Mouse (Mus musculus) hindbrain, embryonic 12.5 days (tissue): ENCODE measurements around the gene Ltbr. TPM values are rescaled to one million over a fixed set of nuclear protein-coding genes. Genes with fewer than 3 reads are reported as not detected.
"Not testable (repeated sequence)": the region's sequence is repeated elsewhere in the genome, so short reads cannot be mapped to it uniquely, and the experiment has no call there.

ENCODE experiments used
- ATAC-seq: fragments of 200-750 bp; cut with Nextera tagmentation; 2 replicates; pipeline ENCODE4 v1.8.0; 2017; ENCODE audit warnings: moderate TSS enrichment; ENCODE audit not compliant: low FRiP score
- H3K27ac ChIP-seq: fragments of 300-500 bp; sonication (generic); 2 replicates; pipeline ENCODE4 v1.5.1; 2016; ENCODE audit warnings: mild to moderate bottlenecking
- H3K27me3 ChIP-seq: fragments of 300-500 bp; sonication (generic); 2 replicates; pipeline ENCODE4 v1.6.1; 2016; ENCODE audit warnings: mild to moderate bottlenecking
- H3K36me3 ChIP-seq: fragments of 300-500 bp; sonication (generic); 2 replicates; pipeline ENCODE4 v1.6.1; 2016; ENCODE audit warnings: mild to moderate bottlenecking
- H3K4me1 ChIP-seq: fragments of 300-500 bp; sonication (generic); 2 replicates; pipeline ENCODE4 v1.6.1; 2016
- H3K4me2 ChIP-seq: fragments of 300-500 bp; sonication (generic); replicated peaks from 2 replicates; pipeline ENCODE4 v1.6.1; 2016; ENCODE audit warnings: mild to moderate bottlenecking
- H3K4me3 ChIP-seq: fragments of 300-500 bp; sonication (generic); 2 replicates; pipeline ENCODE4 v1.5.1; 2016; ENCODE audit warnings: mild to moderate bottlenecking
- H3K9ac ChIP-seq: fragments of 300-500 bp; sonication (generic); 2 replicates; pipeline ENCODE4 v1.6.1; 2016; ENCODE audit warnings: mild to moderate bottlenecking, moderate library complexity
- H3K9me3 ChIP-seq: fragments of 300-500 bp; sonication (generic); replicated peaks from 2 replicates; pipeline ENCODE4 v1.6.1; 2016; ENCODE audit warnings: mild to moderate bottlenecking
- WGBS: fragments of 180-500 bp; shearing (Covaris S2); methylation state at CpG from one replicate; pipeline ENCODE4 v1.1.7; 2016; 5-methylcytosine and 5-hydroxymethylcytosine counted together
- polyA plus RNA-seq: library from polyadenylated mRNA; unstranded; fragments of >200 nt; fragmentation: Nextera tagmentation; extraction: Ambion mirVana; gene quantifications from 2 replicates; pipeline ENCODE4 v1.2.1, GENCODE M21; 2016

Gene Ltbr
- polyA plus RNA-seq, 1 experiment from 2014 or later, result 19.6 TPM

DNA sequence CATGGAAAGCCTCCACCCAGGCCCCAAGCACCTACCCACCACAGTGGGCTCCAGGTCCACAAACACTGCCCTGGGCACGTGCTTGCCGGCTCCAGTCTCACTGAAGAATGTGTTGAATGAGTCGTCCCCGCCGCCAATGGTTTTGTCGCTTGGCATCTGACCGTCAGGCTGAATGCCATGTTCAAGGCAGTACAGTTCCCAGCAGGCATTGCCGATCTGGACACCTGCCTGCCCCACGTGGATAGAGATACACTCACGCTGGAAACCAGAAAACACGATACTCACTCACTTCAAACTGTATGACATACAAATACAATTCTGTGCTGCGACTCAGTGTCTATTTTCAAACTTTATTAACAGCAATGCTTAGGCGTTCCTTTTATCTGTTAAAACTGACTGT is 31.0 kb downstream of the Ltbr start:
- ATAC-seq, H3K4me2 ChIP-seq, H3K9ac ChIP-seq, H3K4me1 ChIP-seq, H3K4me3 ChIP-seq, H3K36me3 ChIP-seq, H3K27me3 ChIP-seq, H3K27ac ChIP-seq, H3K9me3 ChIP-seq: not testable (repeated sequence)
- 90% methylated on average over 13 of the region's 13 CpGs for WGBS

DNA sequence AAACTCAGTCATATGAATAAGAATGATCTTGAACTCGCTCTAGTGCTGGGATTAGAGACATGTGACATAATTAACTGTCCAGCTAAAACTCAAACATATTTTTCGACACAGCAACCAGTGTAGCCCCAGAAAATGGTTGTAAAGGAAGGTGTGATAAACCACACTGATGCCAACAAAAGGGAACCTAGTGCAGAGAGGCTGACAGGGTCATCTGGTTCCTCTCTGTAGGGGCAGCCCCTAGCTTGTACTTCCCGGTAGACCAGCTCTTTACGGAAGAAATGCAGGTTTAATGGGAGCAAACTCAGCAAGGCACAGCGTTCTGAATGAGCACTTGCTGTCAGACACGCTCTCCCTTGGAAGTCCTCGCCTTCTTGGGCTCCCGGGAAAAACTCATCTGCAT is 34.0 kb downstream of the Ltbr start:
- Histone ChIP-seq H3K9ac (no peak overlapping the region), H3K27ac (no peak overlapping the region)

DNA sequence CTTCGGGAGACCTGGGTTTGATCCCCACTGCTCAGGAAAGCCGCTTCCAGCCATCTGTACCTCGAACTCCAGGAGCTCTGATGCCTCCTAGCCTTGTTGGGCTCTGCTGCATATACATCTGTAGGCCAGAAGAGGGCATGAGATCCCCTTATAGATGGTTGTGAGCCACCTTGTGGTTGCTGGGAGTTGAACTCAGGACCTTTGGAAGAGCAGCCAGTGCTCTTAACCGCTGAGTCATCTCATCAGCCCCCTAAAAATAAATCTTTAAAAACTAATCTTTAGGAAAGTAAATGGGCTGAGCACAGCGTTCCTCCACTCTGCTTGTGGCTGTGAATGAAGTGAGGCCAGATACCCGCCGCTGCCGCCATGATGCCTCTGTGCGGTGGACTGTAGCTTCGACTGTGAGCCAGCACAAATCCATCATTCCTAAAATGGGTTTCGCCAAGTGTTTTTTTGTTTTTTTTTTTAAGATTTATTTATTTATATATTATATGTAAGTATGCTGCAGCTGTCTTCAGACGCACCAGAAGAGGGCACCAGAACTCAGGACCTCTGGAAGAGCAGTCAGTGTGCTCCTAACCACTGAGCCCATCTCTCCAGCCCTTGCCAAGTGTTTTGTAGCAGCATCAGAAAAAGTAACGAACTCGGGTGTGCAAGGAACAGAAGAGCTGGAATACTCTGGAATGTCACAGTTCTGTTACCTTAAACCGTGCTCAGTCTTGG is 38.7 kb downstream of the Ltbr start:
- WGBS, result 63% methylated on average over 15 of the region's 15 CpGs

More for the DNA sequence above, 34.0 kb downstream of the Ltbr start:
- Histone ChIP-seq H3K4me1 (no peaks in the 10 kb centered on the region), H3K4me3 (no peak overlapping the region), H3K9me3 (no peaks in the 10 kb centered on the region), H3K4me2 (no peak overlapping the region), H3K36me3 (no peaks in the 10 kb centered on the region), H3K27me3 (no peaks in the 10 kb centered on the region)
- ATAC-seq, result no peak
- WGBS, result 65% methylated on average over 8 of the region's 8 CpGs

DNA sequence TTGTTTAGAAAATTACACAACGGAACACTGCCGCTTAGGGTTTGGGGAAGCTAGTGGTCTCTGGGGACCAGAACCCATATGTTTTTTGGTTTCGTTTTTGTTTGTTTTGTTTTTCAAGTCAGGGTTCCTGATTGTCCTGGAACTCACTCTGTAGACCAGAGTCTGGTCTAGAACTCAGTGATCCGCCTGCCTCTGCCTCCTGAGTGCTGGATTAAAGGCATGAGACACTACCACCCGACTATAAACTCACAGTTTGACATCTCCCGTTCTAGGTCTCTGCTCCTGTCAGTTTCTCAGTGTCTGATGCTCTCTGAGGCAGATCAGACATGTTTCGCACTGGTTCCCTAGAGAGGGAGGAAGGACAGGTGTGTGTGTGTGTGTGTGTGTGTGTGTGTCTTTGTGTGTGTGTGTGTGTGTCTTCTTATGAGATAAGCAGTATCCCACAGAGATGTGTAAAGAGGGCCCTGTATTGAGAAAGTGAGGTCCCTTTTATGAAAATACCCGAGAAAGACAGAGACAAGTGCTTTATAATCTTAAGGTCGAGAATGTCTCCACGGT is 41.4 kb downstream of the Ltbr start:
- Histone ChIP-seq H3K27ac (no peak overlapping the region), H3K4me3 (no peak overlapping the region), H3K4me1 (peaks cover 4% of the 10 kb centered on the region), H3K27me3 (peaks cover 9% of the 10 kb centered on the region; the same call in 1 of the 2 replicates), H3K4me2 (no peak overlapping the region), H3K9me3 (no peaks in the 10 kb centered on the region), H3K9ac (no peak overlapping the region), H3K36me3 (no peaks in the 10 kb centered on the region)
- WGBS, result 81% methylated on average over 10 of the region's 10 CpGs
- no peak for ATAC-seq

More for the DNA sequence above, 38.7 kb downstream of the Ltbr start:
- H3K4me3 ChIP-seq, result no peak overlapping the region
- no peak for ATAC-seq
- H3K4me2 ChIP-seq, result no peak overlapping the region
- no peak overlapping the region for H3K9ac ChIP-seq
- H3K9me3 ChIP-seq, result no peaks in the 10 kb centered on the region
- no peak overlapping the region for H3K27ac ChIP-seq
- peaks cover 4% of the 10 kb centered on the region for H3K4me1 ChIP-seq
- H3K27me3 ChIP-seq, result peaks cover 9% of the 10 kb centered on the region; the same call in 1 of the 2 replicates
- H3K36me3 ChIP-seq, result no peaks in the 10 kb centered on the region

DNA sequence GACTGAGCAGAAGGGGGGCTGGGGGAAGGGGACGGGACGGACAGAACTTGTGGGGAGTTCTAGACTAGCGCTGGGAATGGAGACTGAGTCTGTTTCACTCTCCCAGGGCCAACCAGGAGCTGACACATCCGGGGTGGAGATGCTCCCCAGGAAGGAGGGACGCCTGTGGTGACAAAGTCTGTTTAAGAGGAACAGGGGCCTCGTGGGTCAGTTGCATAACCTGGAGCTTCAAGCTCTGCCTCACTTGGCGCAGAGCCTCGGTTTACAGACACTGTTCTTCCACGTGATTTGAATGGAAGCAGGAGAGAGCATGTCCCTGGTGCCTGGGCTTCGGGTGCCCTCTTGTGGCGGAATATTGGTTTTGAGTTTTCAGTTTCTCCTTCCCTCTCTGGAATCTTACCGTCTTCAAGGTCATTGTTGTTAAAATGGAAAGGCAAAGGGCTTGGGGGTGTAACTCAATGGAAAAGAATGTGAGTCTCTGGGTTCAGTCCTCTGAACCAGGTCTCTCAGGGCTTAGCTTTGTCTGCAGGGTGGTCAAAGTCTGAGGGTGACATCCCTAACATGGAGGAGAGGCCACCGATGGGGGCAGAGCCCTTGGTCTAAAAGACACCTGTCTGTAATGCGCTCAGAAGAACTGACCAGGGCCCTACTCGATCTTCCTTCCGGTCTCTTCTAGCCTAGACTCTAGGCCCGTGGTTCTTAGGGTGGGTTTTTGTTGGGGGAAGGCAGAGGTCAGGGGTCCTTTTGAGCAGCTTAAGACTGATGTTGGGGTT is 42.0 kb downstream of the Ltbr start:
- Histone ChIP-seq H3K4me3 (no peak overlapping the region), H3K9me3 (no peaks in the 10 kb centered on the region), H3K4me1 (peaks cover 4% of the 10 kb centered on the region), H3K27ac (no peak overlapping the region), H3K4me2 (peak overlapping the region; percentile 38), H3K9ac (no peak overlapping the region), H3K27me3 (peaks cover 9% of the 10 kb centered on the region; the same call in 1 of the 2 replicates), H3K36me3 (no peaks in the 10 kb centered on the region)
- peak; percentile 85 for ATAC-seq
- WGBS, result 21% methylated on average over 17 of the region's 17 CpGs

DNA sequence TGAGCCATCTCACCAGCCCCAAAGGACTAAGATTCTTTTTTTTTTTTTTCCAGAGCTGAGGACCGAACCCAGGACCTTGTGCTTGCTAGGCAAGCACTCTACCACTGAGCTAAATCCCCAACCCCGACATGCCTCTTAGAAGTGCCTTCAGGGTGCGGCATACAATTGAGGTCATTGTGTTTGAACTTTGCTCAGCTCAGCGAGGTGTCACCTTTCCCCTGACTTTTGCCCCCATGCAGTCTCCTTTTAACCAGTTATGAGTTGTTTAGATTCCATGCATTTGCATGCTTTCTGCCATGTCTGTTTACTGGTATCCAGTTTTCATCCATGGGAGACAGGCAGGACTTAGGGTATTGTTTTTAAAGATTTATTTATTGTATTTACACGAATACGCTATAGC is 44.9 kb downstream of the Ltbr start:
- Histone ChIP-seq H3K4me1 (peaks cover 4% of the 10 kb centered on the region), H3K36me3 (no peaks in the 10 kb centered on the region), H3K27ac (no peak overlapping the region), H3K9me3 (no peaks in the 10 kb centered on the region), H3K9ac (no peak overlapping the region), H3K27me3 (peaks cover 9% of the 10 kb centered on the region; the same call in 1 of the 2 replicates), H3K4me2 (no peak overlapping the region), H3K4me3 (no peak overlapping the region)
- WGBS, result 49% methylated on average over 6 of the region's 6 CpGs
- no peak for ATAC-seq

DNA sequence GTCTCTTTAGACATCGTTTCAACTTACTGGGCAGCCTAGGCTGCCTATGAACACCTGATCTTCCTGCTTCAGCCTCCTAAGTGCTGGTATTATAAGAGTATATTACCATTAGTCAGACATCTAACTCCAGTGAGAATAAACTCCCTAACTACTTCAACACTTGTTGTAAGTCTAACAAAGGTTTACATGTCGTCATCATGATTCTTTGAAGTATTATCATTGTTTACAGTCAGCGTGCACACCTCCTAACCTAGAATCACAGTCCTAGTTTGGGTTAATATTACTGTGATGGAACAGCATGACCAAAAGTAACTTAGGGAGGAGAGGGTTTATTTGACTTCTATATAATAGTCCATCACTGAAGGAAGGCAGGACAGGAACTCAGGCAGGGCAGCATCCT is 46.2 kb downstream of the Ltbr start:
- Histone ChIP-seq H3K36me3 (no peaks in the 10 kb centered on the region), H3K4me1 (peaks cover 4% of the 10 kb centered on the region), H3K9ac (no peak overlapping the region), H3K4me3 (no peak overlapping the region), H3K4me2 (no peak overlapping the region), H3K27ac (no peak overlapping the region), H3K27me3 (peaks cover 9% of the 10 kb centered on the region; the same call in 1 of the 2 replicates), H3K9me3 (no peaks in the 10 kb centered on the region)
- ATAC-seq, result no peak
- WGBS, result 84% methylated on average over 3 of the region's 3 CpGs

DNA sequence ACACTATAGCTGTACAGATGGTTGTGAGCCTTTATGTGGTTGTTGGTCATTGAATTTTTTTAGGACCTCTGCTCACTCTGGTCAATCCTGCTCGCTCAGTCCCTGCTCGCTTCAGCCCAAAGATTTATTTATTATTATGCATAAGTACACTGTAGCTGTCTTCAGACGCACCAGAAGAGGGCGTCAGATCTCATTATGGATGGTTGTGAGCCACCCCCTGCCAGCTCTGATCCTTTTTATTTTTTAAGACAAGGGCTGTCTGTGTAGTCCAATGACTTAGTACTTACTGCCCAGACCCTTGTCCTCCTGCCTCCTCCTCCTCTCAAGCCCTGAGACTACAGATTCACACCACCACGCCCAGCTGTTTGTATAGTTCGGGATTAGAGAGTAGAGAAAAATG is 47.1 kb downstream of the Ltbr start:
- H3K9ac ChIP-seq, H3K4me1 ChIP-seq, ATAC-seq, H3K4me2 ChIP-seq, H3K27ac ChIP-seq, H3K27me3 ChIP-seq, H3K4me3 ChIP-seq, H3K36me3 ChIP-seq, H3K9me3 ChIP-seq: not testable (repeated sequence)
- 76% methylated on average over 6 of the region's 6 CpGs for WGBS

DNA sequence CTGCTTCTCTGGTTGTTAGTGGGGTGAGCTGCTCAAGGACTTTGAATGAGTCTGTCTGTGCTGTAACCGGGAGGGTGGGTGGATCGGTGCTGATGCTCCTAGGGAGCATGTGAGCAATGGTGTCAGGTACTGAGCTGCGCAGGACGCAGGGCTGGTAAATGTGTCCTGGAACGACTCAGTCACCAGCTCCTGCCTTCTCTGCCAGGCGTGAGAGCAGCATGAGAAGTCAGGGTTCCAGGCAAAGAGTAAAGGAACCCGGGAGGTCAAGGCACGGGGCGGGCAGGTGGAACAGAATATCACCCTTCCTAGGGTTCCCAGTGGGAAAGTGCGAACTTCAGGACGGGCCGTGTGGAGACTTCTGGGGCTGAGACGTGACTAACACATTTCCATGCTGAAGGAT is 47.6 kb downstream of the Ltbr start:
- Histone ChIP-seq H3K9me3 (no peaks in the 10 kb centered on the region), H3K4me1 (no peaks in the 10 kb centered on the region), H3K4me2 (no peak overlapping the region), H3K9ac (no peak overlapping the region), H3K36me3 (no peaks in the 10 kb centered on the region), H3K27me3 (peaks cover 9% of the 10 kb centered on the region; the same call in 1 of the 2 replicates), H3K4me3 (no peak overlapping the region), H3K27ac (no peak overlapping the region)
- ATAC-seq, result no peak
- WGBS, result 68% methylated on average over 13 of the region's 13 CpGs

DNA sequence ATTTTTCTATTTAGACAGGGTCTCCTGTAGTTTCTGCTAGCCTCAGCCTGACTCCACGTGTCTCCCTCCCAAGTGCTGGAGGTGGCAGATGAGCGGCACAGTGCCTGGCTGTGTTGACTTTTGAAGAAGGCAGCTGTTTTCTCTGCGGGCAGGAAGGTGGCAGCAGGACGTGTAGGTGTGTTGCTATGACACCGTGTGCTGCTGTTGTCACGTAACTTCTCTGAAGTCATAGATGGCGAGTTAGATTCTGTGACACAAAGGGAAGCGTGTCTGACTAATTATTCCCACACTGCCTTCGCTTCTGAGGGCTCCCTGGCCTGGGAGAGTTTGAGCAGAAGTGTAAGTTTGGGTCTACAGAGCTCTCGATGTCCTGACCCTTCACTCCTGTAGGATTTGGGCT is 48.4 kb downstream of the Ltbr start:
- Histone ChIP-seq H3K36me3 (no peaks in the 10 kb centered on the region), H3K9me3 (no peaks in the 10 kb centered on the region), H3K27me3 (0 out of 2 replicates have a peak, but pooled peaks cover 1% of the 10 kb centered on the region), H3K9ac (no peak overlapping the region), H3K27ac (no peak overlapping the region), H3K4me1 (no peaks in the 10 kb centered on the region), H3K4me2 (no peak overlapping the region), H3K4me3 (no peak overlapping the region)
- ATAC-seq, result no peak
- WGBS, result 51% methylated on average over 10 of the region's 10 CpGs

DNA sequence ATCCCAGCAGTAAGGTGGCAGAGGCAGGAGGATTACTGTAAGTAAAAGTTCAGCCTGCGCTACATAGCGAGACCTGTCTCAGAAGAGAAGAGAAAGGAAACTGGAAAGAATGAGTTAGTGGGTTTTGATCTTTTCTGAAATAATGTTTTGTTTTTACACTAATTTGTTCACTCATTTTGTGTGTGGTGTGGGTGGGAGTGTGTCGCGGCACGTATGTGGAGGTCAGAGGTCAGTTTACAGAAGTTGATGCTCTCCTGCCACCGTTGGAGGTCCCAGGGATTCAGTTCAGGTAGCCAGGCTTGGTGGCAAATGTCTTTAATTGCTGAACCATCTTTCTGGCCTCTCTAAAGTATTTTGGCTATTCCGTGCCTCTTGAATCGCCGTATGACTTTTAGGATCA is 49.5 kb downstream of the Ltbr start:
- Histone ChIP-seq H3K9me3 (no peaks in the 10 kb centered on the region), H3K27ac (no peak overlapping the region), H3K4me2 (no peak overlapping the region), H3K4me3 (no peak overlapping the region), H3K27me3 (no peaks in the 10 kb centered on the region), H3K4me1 (no peaks in the 10 kb centered on the region), H3K36me3 (no peaks in the 10 kb centered on the region), H3K9ac (no peak overlapping the region)
- 86% methylated on average over 9 of the region's 9 CpGs for WGBS
- no peak for ATAC-seq

DNA sequence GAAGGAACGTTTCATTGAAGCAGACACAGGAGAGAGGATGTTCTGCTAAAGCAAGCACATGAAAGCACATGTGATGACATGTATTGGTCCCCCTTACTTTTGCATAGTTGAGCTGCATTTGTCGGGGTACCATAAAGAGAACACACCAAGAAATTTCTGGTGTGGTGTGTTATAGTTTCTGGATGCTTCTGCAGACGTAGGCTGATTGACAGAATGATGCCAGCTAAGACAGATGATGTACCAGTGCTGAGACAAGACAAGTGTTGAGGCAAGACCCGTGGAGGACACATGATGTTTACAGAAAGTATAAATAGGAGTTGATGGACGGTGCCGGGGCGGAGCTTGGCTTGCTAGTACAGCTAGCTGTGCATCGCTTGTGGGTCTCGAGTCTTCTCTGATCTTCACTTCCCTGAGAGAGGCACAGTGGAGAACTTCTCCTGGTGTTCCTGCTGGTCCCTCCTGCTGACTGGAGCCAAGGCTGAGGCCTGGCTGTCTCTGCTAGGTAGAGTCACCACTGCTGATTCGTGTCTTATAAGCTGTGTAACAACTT is 53.6 kb downstream of the Ltbr start:
- Histone ChIP-seq H3K4me1 (no peaks in the 10 kb centered on the region), H3K4me2 (no peak overlapping the region), H3K27ac (no peak overlapping the region), H3K9ac (no peak overlapping the region), H3K9me3 (no peaks in the 10 kb centered on the region), H3K4me3 (no peak overlapping the region), H3K36me3 (no peaks in the 10 kb centered on the region), H3K27me3 (no peaks in the 10 kb centered on the region)
- no peak for ATAC-seq
- WGBS, result 79% methylated on average over 10 of the region's 10 CpGs
